Mouse (Mus musculus): ENCODE measurements around the gene Nipsnap2. TPM values are rescaled to one million over a fixed set of nuclear protein-coding genes. Genes with fewer than 3 reads are reported as not detected.

Nipsnap2 gene
- polyA plus RNA-seq, 1 experiment: 14.9 TPM

GRCm38 (mm10) chr5:129778996-129779716 lies 54.3 kb downstream of the Nipsnap2 start:
- Histone ChIP-seq H3K27me3 (ENCODE audit: control insufficient read depth, insufficient read depth, low read length) (no peaks in the 10 kb centered on the region), H3K4me3 (ENCODE audit: low read depth, low read length) (peak overlapping the region; percentile 70), H3K27ac (ENCODE audit: insufficient read depth, low read depth, low read length) (no peak overlapping the region), H3K4me1 (ENCODE audit: control insufficient read depth, insufficient read depth, insufficient read length, low read length) (no peaks in the 10 kb centered on the region), H3K36me3 (ENCODE audit: control insufficient read depth, insufficient read depth, low read length) (no peaks in the 10 kb centered on the region)
- 2% methylated on average over 32 of the region's 32 CpGs for WGBS
- TF ChIP-seq POLR2A (IDR thresholded peaks at IDR 0.05; ENCODE audit: low read depth, low read length) (peak; percentile 31; the same call in 1 of the 2 replicates), CTCF (IDR thresholded peaks at IDR 0.05; ENCODE audit: extremely low read depth, insufficient read length, insufficient replicate concordance, low read depth, low read length) (no peak)

- H3K36me3 ChIP-seq (ENCODE audit: control insufficient read depth, insufficient read depth, low read length): no peaks in the 10 kb centered on the region
- H3K4me3 ChIP-seq (ENCODE audit: low read depth, low read length): no peak overlapping the region
- H3K4me1 ChIP-seq (ENCODE audit: control insufficient read depth, insufficient read depth, insufficient read length, low read length): no peaks in the 10 kb centered on the region
- no peak for TF ChIP-seq POLR2A (IDR thresholded peaks at IDR 0.05; ENCODE audit: low read depth, low read length)
- TF ChIP-seq CTCF (IDR thresholded peaks at IDR 0.05; ENCODE audit: extremely low read depth, insufficient read length, insufficient replicate concordance, low read depth, low read length): no peak
- no peak overlapping the region for H3K27ac ChIP-seq (ENCODE audit: insufficient read depth, low read depth, low read length)
- WGBS: 92% methylated on average over 3 of the region's 3 CpGs
- no peaks in the 10 kb centered on the region for H3K27me3 ChIP-seq (ENCODE audit: control insufficient read depth, insufficient read depth, low read length)
Observed at GRCm38 (mm10) chr5:129780131-129780530, 55.3 kb downstream of the Nipsnap2 start.

DNA sequence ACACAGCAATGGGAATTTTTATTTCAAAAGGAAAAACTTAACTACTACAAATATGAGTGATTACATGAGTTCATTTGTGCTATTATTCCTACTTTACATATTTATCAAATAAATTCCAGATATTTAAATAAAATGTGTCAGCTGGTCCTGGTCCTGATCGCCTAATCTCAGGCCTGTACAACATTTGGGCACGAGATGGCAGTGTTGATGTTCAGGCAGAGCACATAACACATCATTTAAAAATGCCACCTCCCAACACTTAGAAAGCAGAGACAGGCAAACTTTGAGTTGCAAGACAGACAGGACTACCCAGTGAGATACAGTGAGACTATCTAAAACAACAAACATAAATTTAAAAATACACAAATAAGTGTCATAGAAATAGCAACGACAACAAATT lies 57.3 kb downstream of the Nipsnap2 start:
- Histone ChIP-seq H3K4me3 (ENCODE audit: low read depth, low read length) (no peak overlapping the region), H3K4me1 (ENCODE audit: control insufficient read depth, insufficient read depth, insufficient read length, low read length) (no peaks in the 10 kb centered on the region), H3K27ac (ENCODE audit: insufficient read depth, low read depth, low read length) (no peak overlapping the region), H3K27me3 (ENCODE audit: control insufficient read depth, insufficient read depth, low read length) (no peaks in the 10 kb centered on the region), H3K36me3 (ENCODE audit: control insufficient read depth, insufficient read depth, low read length) (no peaks in the 10 kb centered on the region)
- WGBS: 32% methylated on average over 3 of the region's 3 CpGs
- no peak for TF ChIP-seq POLR2A (IDR thresholded peaks at IDR 0.05; ENCODE audit: low read depth, low read length)
- TF ChIP-seq CTCF (IDR thresholded peaks at IDR 0.05; ENCODE audit: extremely low read depth, insufficient read length, insufficient replicate concordance, low read depth, low read length): peak; percentile 19; the same call in 1 of the 2 replicates

DNA sequence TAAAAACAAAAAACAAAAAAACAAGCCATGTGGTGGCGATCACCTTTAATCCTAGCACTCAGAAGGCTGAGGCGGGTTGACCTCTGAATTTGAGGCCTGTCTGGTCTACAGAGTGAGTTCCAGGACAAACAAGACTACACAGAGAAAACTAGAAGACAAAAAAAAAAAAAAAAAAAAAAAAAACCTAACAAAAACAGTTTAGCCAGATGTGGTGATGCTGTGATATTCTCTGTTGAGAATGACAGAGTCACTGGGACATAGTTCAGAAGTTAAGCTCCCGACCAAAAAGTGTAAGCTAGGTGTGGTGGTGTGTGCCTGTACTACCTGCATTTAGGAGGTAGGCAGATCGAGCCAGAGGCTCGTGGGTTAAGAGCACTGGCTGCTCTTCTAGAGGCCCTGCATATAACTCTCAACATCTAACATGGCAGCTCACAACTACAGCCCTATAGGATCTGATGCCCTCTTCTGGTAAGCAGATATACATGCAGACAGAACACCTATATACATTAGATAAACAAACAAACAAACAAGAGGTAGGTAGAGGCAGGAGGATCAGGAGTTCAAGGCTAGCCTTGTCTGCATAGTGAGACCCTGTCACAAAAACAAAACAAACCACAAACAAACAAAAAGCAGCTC lies 60.5 kb downstream of the Nipsnap2 start:
- no peak for TF ChIP-seq POLR2A (IDR thresholded peaks at IDR 0.05; ENCODE audit: low read depth, low read length)
- no peak for TF ChIP-seq CTCF (IDR thresholded peaks at IDR 0.05; ENCODE audit: extremely low read depth, insufficient read length, insufficient replicate concordance, low read depth, low read length)
- no peak overlapping the region for H3K4me3 ChIP-seq (ENCODE audit: low read depth, low read length)
- no peaks in the 10 kb centered on the region for H3K27me3 ChIP-seq (ENCODE audit: control insufficient read depth, insufficient read depth, low read length)
- 95% methylated on average over 5 of the region's 5 CpGs for WGBS
- H3K27ac ChIP-seq (ENCODE audit: insufficient read depth, low read depth, low read length): no peak overlapping the region
- H3K36me3 ChIP-seq (ENCODE audit: control insufficient read depth, insufficient read depth, low read length): peaks cover 17% of the 10 kb centered on the region
- no peaks in the 10 kb centered on the region for H3K4me1 ChIP-seq (ENCODE audit: control insufficient read depth, insufficient read depth, insufficient read length, low read length)

DNA sequence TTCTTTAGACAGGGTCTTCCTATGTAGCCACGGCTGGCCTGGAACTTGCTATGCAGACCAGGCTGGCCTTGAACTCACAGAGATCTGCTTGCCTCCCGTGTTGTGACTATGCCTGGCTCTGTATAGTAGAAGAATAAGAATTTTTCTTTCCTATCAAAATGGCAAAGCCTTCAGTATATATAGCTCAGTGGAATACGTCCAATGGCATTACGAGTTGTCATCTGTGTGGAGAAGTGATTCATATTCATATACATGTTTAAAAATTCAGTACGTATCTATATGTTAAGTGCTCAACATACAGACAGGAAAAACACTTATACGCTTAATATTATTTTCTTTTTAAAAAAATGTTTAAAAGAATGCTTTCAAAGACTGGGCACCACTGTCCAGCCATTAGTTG lies 61.3 kb downstream of the Nipsnap2 start:
- Histone ChIP-seq H3K4me3 (ENCODE audit: low read depth, low read length) (no peak overlapping the region), H3K27me3 (ENCODE audit: control insufficient read depth, insufficient read depth, low read length) (no peaks in the 10 kb centered on the region), H3K4me1 (ENCODE audit: control insufficient read depth, insufficient read depth, insufficient read length, low read length) (no peaks in the 10 kb centered on the region), H3K36me3 (ENCODE audit: control insufficient read depth, insufficient read depth, low read length) (peaks cover 22% of the 10 kb centered on the region), H3K27ac (ENCODE audit: insufficient read depth, low read depth, low read length) (no peak overlapping the region)
- WGBS: 68% methylated on average over 6 of the region's 6 CpGs
- no peak for TF ChIP-seq POLR2A (IDR thresholded peaks at IDR 0.05; ENCODE audit: low read depth, low read length)
- TF ChIP-seq CTCF (IDR thresholded peaks at IDR 0.05; ENCODE audit: extremely low read depth, insufficient read length, insufficient replicate concordance, low read depth, low read length): no peak

- under 1% methylated on average over 73 of the region's 73 CpGs for WGBS
- Histone ChIP-seq H3K36me3 (ENCODE audit: control insufficient read depth, insufficient read depth, low read length) (peaks cover 28% of the 10 kb centered on the region), H3K27ac (ENCODE audit: insufficient read depth, low read depth, low read length) (peak within 1 kb of the TSS; percentile 93), H3K27me3 (ENCODE audit: control insufficient read depth, insufficient read depth, low read length) (no peaks in the 10 kb centered on the region), H3K4me1 (ENCODE audit: control insufficient read depth, insufficient read depth, insufficient read length, low read length) (no peaks in the 10 kb centered on the region), H3K4me3 (ENCODE audit: low read depth, low read length) (peak within 1 kb of the TSS; percentile 78)
- peak; percentile 17; the same call in 1 of the 2 replicates for TF ChIP-seq POLR2A (IDR thresholded peaks at IDR 0.05; ENCODE audit: low read depth, low read length)
- no peak for TF ChIP-seq CTCF (IDR thresholded peaks at IDR 0.05; ENCODE audit: extremely low read depth, insufficient read length, insufficient replicate concordance, low read depth, low read length)
Observed at GRCm38 (mm10) chr5:129786818-129787790, 62.2 kb downstream of the Nipsnap2 start, which contains the start of gene Psph. TSS of gene Psph (minus strand) at chr5:129787449.

All from small intestine, adult 2 months (tissue).